Mouse (Mus musculus) right cerebral cortex, postnatal 10 days (tissue): Measurements from ENCODE around the gene 4930562C15Rik.
A peak's percentile ranks its signal among the peaks of the same experiment; 100 is the strongest.
"Not testable (repeated sequence)": the region's sequence is repeated elsewhere in the genome, so short reads cannot be mapped to it uniquely, and the experiment has no call there.

ENCODE experiments used
- DNase-seq, 2 experiments: peaks; one replicate each; pipeline ENCODE4 v3.0.0; 2021; ENCODE audit warnings: low spot score in 2 of 2

4930562C15Rik gene

DNA sequence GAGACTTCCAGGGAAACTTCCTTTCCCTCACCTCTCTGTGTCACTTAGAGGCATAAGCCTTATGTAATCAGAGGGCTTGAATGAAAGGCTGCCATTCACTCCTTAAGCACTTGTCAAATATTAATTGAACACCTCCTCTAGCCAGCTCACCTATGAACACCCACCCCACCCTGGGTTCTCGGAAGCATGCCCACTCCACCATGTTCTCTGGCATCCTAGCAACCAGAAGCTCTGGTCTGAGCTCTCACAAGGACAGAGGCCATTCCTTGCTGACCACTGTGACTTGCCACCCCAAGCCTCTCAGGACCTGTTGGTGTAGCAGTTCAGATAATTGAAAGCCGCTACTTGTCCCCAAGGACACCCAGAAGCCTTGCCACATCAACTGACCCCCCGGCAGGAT, at the start of gene 4930562C15Rik:
Gene 4930562C15Rik (plus strand): TSS at position 226 of the 400 bp plus-strand sequence.
- no peak for DNase-seq

GRCm38 (mm10) chr16:4785706-4786105, 49.5 kb upstream of the 4930562C15Rik start:
- no peak for DNase-seq

DNA sequence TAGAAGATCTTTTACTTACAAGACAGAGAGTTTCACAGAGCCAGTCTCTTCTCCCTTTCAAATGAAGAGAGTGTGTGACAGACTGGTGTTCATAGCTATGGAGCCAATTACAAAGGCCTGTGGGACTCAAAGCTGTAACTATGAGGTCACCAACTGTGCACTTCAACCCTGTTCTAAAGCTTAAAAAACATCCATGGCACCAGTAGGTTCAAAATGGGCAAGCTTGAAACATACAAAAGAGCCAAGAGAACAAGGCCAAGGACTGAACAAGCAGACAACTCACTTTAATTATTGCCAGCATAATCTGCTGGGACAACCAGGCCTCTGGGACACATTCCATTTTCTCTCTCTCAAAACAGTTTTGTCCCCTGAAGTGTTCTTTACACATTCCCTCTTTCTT, 47.0 kb upstream of the 4930562C15Rik start:
- DNase-seq = no peak

GRCm38 (mm10) chr16:4789311-4789768, 45.9 kb upstream of the 4930562C15Rik start:
- DNase-seq = peak in 1 of 2 experiments; percentile 62

DNA sequence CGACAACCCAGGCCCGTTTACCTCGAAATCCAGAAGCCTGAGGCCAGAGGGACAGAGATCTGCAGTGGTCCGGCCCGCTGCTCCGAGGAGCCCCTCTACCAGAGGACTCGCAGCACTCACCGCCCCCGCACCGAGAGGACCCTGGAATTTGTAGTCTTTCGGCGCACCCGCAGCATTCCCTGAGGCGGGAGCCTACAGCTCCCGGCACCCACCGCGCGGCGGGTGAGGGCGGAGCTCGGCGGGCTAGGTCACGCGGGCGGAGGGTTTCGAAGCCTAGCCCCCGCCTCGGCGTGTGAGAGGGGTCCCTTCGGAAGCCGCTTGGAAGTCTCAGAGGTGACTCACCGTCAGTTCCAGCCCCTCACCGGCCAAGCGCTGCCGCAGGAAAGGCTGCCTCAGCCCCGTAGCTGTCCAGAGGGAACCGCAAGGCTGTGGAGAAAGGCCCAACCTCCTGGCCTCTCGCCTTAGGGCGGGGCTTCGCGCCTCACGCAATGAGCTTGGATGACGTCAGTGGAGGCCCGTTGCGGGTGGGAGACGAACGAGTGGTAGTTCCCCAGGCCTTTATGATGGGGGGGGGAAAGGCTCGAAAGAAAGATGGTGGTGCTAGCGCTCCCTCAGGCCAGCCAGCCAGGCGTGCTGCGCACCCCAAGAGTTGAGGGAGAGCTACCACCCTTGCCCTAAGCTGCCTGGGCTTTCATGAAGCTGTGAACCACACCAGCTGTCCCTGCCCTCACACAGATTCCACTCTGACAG, 45.2 kb upstream of the 4930562C15Rik start, which contains the start of gene Cdip1:
Gene Cdip1 (minus strand): TSS at position 483 of the 750 bp plus-strand sequence.
- DNase-seq = peak; percentile 98

DNA sequence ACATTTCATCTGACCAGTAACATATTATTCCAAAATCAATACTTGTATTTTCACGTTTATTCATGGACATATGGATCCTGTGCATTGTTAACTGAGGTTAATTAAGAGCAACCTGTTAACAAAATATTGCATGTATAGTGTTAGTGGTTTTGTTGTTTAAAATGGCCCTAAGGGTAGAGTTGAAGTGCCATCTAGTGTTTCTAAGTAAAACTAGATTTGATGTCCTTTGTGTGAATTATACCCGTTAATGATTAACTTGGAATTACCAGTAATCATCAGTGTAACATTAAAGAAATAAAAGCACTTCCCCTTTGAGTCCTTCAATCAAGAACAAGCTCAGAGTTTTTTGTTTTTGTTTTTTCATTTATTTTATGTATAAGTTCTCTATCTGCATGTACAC, 43.9 kb upstream of the 4930562C15Rik start:
- DNase-seq = no peak

DNA sequence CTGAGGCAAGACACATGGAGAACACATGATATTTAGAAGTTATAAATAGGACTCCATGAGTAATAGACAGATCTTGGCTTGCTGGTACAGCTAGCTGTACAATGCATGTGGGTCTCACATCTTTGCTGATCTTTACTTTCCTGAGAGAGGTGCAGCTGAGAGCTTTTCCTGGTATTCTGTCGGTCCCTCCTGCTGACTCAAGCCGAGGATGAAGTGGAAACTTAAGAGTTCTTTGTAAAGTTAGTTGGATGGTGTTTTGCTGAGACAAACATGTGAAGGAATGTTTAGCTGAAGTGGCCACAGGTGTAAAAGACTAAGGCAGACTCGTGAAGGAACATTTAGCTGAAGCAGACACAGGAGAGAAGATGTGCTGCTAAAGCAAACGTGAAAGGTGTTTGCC, 38.6 kb upstream of the 4930562C15Rik start:
- DNase-seq = no peak

GRCm38 (mm10) chr16:4818349-4818748, 16.9 kb upstream of the 4930562C15Rik start:
- no peak for DNase-seq

DNA sequence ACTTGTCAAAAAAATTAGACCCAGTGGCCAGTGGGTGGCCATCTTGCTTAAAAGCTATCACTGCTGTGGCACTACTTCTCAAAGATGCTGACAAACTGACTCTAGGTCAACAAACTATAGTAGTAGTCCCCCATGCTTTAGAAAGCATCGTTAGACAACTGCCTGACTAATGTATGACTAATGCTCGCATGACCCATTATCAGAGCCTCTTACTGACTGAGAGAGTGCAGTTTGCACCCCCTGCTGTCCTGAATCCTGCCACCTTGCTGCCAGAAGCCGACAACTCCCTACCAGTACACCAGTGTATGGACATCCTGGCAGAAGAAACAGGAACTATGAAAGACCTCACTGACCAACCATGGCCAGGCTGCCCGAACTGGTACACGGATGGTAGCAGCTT, 10.8 kb upstream of the 4930562C15Rik start:
- DNase-seq = not testable (repeated sequence)

DNA sequence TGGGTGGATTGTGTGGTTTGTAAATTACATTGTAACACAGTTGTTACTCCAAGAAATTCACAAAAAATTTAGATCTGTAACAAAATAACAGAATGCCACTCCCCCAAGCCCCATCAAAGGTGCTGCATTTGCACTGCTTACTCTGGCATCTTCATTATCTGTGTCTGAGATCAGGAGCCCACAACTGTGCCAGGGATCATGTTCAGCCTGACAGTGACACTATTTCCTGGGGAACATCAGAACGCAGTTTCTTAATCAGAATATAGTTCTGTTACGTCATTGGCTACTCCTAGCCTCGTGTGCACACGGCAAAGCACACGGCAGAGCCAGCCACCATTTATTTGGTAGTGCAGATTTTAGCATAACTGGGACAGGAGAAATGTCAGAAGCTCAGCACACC, 7.6 kb upstream of the 4930562C15Rik start:
- no peak for DNase-seq

GRCm38 (mm10) chr16:4829271-4829900, 5.8 kb upstream of the 4930562C15Rik start:
- DNase-seq = no peak

GRCm38 (mm10) chr16:4831650-4832419, 3.4 kb upstream of the 4930562C15Rik start:
- DNase-seq = peak; percentile 42 to 46

DNA sequence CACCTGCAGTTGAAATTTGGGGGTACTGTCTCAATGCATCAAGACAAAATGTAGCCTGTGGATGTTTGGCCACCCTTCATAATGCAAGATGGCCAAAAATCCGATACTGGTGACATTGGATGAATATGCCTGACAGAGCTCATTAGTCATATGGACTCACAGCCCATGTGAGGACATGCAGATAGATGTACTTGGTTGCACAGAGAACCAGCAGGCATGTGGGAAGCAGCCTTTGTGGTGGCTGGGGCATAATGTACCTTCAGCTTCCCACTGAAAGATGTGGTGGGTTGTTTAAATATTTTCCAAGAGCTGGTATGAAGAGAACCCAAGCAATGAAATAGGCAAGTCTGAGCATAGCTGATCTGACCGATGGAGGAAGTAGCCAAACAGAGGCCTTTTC, 1.4 kb upstream of the 4930562C15Rik start:
- no peak for DNase-seq

DNA sequence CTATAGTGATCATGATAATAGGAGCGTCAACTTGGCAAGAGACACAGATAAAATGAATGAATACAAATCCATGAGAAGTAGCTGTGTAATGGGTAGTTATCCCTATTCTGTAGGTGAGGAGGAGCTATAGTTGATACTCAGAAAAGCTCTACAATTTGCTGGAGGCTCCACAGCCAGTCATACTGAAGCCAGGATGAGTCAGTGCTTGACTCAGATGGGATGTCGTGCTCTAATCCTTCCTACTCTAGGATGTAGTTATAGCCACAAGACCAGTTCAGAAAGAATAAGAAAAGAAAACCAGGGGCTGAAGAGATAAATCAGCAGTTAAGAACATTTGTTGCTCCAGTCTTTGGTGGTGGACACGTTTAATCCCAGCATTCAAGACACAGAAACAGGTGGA, 2.4 kb downstream of the 4930562C15Rik start:
- DNase-seq = no peak

DNA sequence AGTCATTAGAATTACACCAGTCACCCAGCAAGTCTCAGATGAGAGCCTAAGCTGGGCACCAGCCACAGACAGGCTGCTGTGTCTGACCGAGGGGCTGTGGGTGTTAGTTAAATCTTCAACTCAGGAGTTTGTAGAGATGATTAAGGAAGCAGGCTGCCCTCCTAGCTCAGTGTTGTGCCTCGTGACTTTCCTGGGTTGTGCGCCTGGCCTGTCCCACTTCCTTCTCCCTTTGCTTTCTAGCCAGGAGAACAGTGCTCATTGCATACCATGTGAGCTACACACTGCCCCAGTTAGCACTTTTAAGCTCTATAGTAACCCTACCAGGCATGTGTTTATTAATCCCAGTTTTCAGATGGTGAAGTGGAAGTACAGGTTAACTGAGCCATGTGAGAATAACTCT, 4.3 kb downstream of the 4930562C15Rik start:
- no peak for DNase-seq

DNA sequence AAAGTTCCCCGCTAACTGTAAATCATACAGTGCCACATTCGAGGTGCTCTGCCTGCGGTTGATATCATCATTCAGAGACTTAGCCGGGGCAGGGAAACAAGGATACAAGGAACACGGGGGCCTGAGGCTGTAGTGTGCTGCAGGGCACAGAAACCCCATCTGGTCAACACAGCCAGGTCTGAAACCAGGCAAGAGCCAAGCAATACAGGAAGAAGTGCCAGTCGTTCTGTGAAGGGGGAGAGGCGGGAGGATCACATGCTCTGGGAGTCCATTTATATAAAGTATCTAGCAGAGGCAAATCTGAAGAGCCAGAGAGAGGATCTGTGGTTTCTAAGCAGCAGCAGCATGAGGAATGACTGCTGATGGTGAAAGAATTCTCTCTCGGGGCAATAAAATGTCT, 5.0 kb downstream of the 4930562C15Rik start:
- DNase-seq = no peak

GRCm38 (mm10) chr16:4847041-4847440, 11.8 kb downstream of the 4930562C15Rik start:
- DNase-seq = no peak

DNA sequence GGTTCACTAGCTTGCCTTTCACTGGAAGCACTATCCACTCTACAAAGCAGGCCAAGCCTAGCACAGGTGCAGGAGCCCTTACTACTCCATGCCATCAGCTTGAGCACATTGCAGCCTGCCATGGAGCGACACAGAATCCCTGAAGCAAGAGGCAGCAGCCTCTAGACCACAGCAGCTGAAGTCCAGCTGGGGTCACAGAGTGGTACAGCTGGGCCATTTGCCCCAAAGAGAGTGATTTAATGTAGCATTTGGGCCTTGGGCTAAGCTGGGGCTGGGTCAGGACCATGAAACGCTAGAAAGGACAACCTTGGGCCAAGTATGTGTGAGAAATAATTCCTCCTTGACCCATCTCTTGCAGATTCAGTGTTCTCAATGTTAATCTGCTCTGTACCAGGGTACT, 12.9 kb downstream of the 4930562C15Rik start:
- DNase-seq = no peak

- no peak for DNase-seq
Measured at GRCm38 (mm10) chr16:4850361-4850760, 15.1 kb downstream of the 4930562C15Rik start.

GRCm38 (mm10) chr16:4850938-4851628, 15.9 kb downstream of the 4930562C15Rik start:
- no peak for DNase-seq

GRCm38 (mm10) chr16:4855046-4855650, 19.9 kb downstream of the 4930562C15Rik start:
- no peak for DNase-seq
